Mouse (Mus musculus) liver, embryonic 14.5 days (tissue): ENCODE data around the gene Nt5c2. TPM values are rescaled to one million over a fixed set of nuclear protein-coding genes. Genes with fewer than 3 reads are reported as not detected.

ENCODE experiments used
- ATAC-seq: fragments of 200-750 bp; cut with Nextera tagmentation; 2 replicates; pipeline ENCODE4 v1.8.0; 2017; ENCODE audit warnings: moderate number of reproducible peaks, mild to moderate bottlenecking, moderate library complexity; ENCODE audit not compliant: insufficient read depth
- DNase-seq, 3 experiments: peaks; one replicate each; pipeline ENCODE4 v3.0.0-alpha.2; 2012 to 2013; ENCODE audit warnings: low read depth in 3 of 3, low spot score in 3 of 3
- H3K27ac ChIP-seq: fragments of 300-500 bp; sonication (generic); 2 replicates; pipeline ENCODE4 v1.5.1; 2014; ENCODE audit warnings: moderate library complexity, mild to moderate bottlenecking, control low read depth, inconsistent platforms
- H3K27me3 ChIP-seq: fragments of 300-500 bp; sonication (generic); 2 replicates; pipeline ENCODE4 v1.6.1; 2014; ENCODE audit warnings: mild to moderate bottlenecking, low read length, moderate library complexity; ENCODE audit not compliant: control insufficient read depth, insufficient read depth
- H3K36me3 ChIP-seq: fragments of 300-500 bp; sonication (generic); replicated peaks from 2 replicates; pipeline ENCODE4 v1.6.1; 2014; ENCODE audit warnings: low read depth; ENCODE audit not compliant: control insufficient read depth, insufficient read depth
- H3K4me1 ChIP-seq, 2 experiments: fragments of 200-500 bp in 1 of 2; fragments of 300-500 bp in 1 of 2; sonication (generic) in 1 of 2; replicated peaks; 2 replicates each; pipeline ENCODE4 v1.6.1; 2012 to 2014; ENCODE audit warnings: antibody characterized with exemption in 1 of 2, inconsistent platforms in 1 of 2, low read length in 1 of 2; ENCODE audit not compliant: control insufficient read depth in 2 of 2, insufficient read depth in 2 of 2
- H3K4me2 ChIP-seq: fragments of 300-500 bp; sonication (generic); 2 replicates; pipeline ENCODE4 v1.6.1; 2014; ENCODE audit warnings: low read depth, mild to moderate bottlenecking, control low read depth, moderate library complexity
- H3K4me3 ChIP-seq, 2 experiments: fragments of 200-500 bp in 1 of 2; fragments of 300-500 bp in 1 of 2; sonication (generic) in 1 of 2; 2 replicates each; pipeline ENCODE4 v1.5.1; 2012 to 2014; ENCODE audit warnings: low read depth in 2 of 2, low read length in 2 of 2, mild to moderate bottlenecking in 2 of 2, control low read depth in 1 of 2, inconsistent platforms in 1 of 2, moderate library complexity in 1 of 2; ENCODE audit not compliant: insufficient read depth in 1 of 2
- H3K9ac ChIP-seq: fragments of 300-500 bp; sonication (generic); replicated peaks from 2 replicates; pipeline ENCODE4 v1.6.1; 2014; ENCODE audit warnings: mild to moderate bottlenecking, control low read depth, moderate library complexity
- H3K9me3 ChIP-seq: fragments of 300-500 bp; sonication (generic); 2 replicates; pipeline ENCODE4 v1.6.1; 2016; ENCODE audit warnings: low read length, mixed read lengths; ENCODE audit not compliant: control insufficient read depth
- CTCF ChIP-seq: IDR thresholded peaks from 2 replicates; pipeline ENCODE4 v1.5.1; 2016; ENCODE audit warnings: antibody characterized with exemption, low read depth, control low read depth
- EP300 ChIP-seq: IDR thresholded peaks from 2 replicates; pipeline ENCODE4 v1.6.1; 2016; ENCODE audit warnings: antibody characterized with exemption, low read depth
- WGBS: fragments of 180-500 bp; shearing (Covaris S2); extraction: QIAGEN DNeasy Blood & Tissue Kit; methylation state at CpG from one replicate; pipeline ENCODE4 v1.1.7; 2014; ENCODE audit not compliant: insufficient replicate concordance; 5-methylcytosine and 5-hydroxymethylcytosine counted together
- polyA plus RNA-seq, 2 experiments: library from polyadenylated mRNA; depleted of rRNA in 1 of 2; stranded (reverse) in 1 of 2; unstranded in 1 of 2; fragments of >200 nt; fragmentation: Nextera tagmentation in 1 of 2; extraction: Ambion mirVana in 1 of 2; gene quantifications; 2 replicates each; pipeline versions ENCODE4 v1.2.1 to v1.2.3; 2012 to 2014

Nt5c2 gene
- polyA plus RNA-seq, 2 experiments: 14.9 to 45.0 TPM

DNA sequence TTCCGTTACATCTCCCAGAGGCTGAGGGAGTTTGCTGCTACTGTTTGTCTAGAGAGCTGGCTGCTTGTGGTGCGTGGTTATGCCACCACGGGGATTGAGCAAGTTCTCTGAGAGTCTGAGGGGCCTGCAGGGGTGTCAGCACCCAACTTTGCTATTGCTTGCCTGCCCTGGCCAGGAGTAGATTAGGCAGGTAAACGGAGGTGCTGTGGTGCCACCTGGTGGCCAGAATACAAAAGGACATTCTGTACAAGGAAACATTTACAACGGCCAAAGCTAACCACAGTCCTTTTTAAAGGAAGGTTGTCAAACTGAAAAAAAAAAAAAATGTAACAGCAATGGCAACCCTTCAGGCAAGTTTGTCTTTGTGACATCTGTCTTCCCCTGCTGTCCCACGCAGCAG is 145.4 kb downstream of the Nt5c2 start:
- Histone ChIP-seq H3K9me3 (no peaks in the 10 kb centered on the region), H3K4me3 (no peak overlapping the region), H3K4me1 (peaks cover 12 to 15% of the 10 kb centered on the region in 2 experiments), H3K9ac (no peak overlapping the region), H3K27ac (no peak overlapping the region), H3K27me3 (no peaks in the 10 kb centered on the region), H3K36me3 (no peaks in the 10 kb centered on the region), H3K4me2 (no peak overlapping the region)
- DNase-seq: peak; percentile 66 to 71 (median 66)
- TF ChIP-seq CTCF (peak; percentile 93), EP300 (0 out of 2 replicates have a peak, but pooled peaks have one; percentile 35)
- ATAC-seq: peak; percentile 43; the same call in 1 of the 2 replicates
- 11% methylated on average over 6 of the region's 6 CpGs for WGBS

DNA sequence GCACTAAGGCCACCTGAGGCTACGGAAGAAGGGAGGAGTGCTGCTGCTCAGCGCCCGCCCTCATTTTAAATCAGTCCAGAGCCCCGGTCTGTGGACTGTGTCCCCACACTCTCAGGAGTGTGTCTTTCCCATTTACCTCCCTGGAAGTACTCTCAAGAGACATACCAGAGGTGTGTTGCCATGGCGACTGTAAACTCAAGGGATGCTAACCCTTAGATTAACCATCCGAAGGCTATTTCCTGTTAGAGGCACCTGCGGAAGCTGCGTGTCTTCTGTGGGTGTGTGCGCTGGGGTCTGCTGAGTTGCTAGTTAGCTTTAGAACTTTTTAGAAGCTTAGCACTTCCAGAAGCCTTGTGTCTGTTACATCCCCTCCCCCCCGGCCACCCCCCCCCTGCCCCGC is 145.9 kb downstream of the Nt5c2 start:
- no peak overlapping the region for H3K4me3 ChIP-seq
- DNase-seq (no peak), ATAC-seq (no peak)
- no peak overlapping the region for H3K9ac ChIP-seq
- H3K4me2 ChIP-seq: no peak overlapping the region
- no peak overlapping the region for H3K27ac ChIP-seq
- H3K9me3 ChIP-seq: no peaks in the 10 kb centered on the region
- H3K4me1 ChIP-seq: peaks cover 15 to 18% of the 10 kb centered on the region in 2 experiments
- TF ChIP-seq EP300: no peak
- TF ChIP-seq CTCF: no peak
- 47% methylated on average over 11 of the region's 11 CpGs for WGBS
- H3K27me3 ChIP-seq: no peaks in the 10 kb centered on the region
- H3K36me3 ChIP-seq: no peaks in the 10 kb centered on the region

DNA sequence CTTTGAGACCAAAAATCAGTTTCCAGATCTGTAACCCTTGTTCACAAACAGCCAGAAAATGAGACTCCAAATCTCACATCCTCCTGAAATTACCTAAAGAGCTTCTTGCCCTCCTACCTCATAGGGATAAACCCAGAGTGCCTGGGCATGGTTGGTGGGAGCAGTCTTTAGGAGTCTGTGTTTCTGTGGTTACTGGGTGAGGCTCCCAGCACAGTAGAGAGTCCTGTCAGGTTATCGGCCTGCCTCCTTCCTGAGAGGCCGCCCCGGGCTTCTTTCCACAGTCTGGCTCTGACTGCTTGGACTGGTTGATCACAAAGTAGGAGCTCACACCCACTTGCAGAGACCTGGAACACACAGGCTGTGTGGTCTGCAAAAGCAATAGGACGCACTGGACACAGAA is 149.6 kb downstream of the Nt5c2 start:
- no peaks in the 10 kb centered on the region for H3K9me3 ChIP-seq
- TF ChIP-seq CTCF: no peak
- TF ChIP-seq EP300: no peak
- H3K27me3 ChIP-seq: no peaks in the 10 kb centered on the region
- H3K4me2 ChIP-seq: peak overlapping the region; percentile 20; the same call in 1 of the 2 replicates
- 17% methylated on average over 4 of the region's 4 CpGs for WGBS
- peak overlapping the region; percentile 55; the same call in 1 of the 2 replicates for H3K27ac ChIP-seq
- ATAC-seq (peak; percentile 61), DNase-seq (no peak)
- no peaks in the 10 kb centered on the region for H3K36me3 ChIP-seq
- H3K9ac ChIP-seq: 0 out of 2 replicates have a peak overlapping the region, but pooled peaks have one; percentile 24
- H3K4me1 ChIP-seq: peaks cover 38 to 43% of the 10 kb centered on the region in 2 experiments
- H3K4me3 ChIP-seq: no peak overlapping the region

DNA sequence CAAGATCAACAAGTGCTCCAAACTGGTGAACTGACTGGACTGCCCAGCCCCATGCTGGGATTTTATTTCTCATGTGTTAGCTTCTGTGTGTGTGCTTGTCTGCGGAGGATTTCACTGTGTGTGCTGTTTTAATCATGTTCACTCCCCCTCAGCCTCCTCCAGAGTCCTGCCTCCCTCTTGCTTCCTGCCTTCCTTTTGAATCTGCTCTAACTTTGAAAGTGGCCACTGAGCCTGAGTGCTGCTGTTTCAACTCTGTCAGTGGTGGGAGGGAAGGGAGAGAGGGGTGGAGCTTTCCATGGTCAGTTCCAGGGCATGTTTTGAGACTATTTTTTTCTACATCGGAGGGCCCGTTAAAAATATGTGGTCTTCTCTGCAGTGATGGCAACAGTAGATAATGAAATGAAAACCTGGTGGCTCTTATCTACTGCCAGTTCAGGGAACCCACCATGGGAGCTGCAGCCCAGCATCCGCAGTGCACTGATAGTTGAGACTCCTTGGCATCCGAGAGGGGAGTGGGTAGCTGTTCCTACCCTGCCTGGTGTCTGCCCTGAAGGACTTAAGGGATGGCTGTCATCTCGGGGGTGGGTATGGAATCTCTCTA is 150.1 kb downstream of the Nt5c2 start:
- TF ChIP-seq CTCF (no peak), EP300 (no peak)
- Histone ChIP-seq H3K4me2 (peak overlapping the region; percentile 20; the same call in 1 of the 2 replicates), H3K4me1 (peaks cover 38 to 43% of the 10 kb centered on the region in 2 experiments)

DNA sequence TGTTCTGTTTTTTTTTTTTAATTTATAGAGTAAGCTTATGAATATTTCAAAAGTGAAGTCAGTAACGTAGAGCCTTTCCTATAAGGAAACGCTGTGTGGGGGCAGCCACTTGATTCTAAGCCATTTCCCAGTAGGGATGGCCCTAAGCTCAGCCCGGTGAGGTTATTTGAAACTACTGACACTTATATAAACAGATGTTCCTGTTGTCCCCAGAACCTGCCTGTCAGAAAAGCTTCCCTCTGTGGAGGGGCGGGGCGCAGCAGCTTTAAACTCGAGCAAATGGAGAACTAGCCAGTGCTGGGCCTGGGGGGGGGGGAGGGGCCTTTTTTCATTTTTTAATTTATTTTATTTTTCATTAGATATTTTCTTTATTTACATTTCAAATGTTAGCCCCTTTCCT is 150.9 kb downstream of the Nt5c2 start:
- Histone ChIP-seq H3K4me3 (no peak overlapping the region), H3K36me3 (no peaks in the 10 kb centered on the region), H3K9me3 (no peaks in the 10 kb centered on the region), H3K4me2 (peak overlapping the region; percentile 54), H3K4me1 (peaks cover 38 to 47% of the 10 kb centered on the region in 2 experiments), H3K27ac (no peak overlapping the region; the same call in 1 of the 2 replicates), H3K9ac (no peak overlapping the region), H3K27me3 (no peaks in the 10 kb centered on the region)
- ATAC-seq (no peak), DNase-seq (no peak)
- 17% methylated on average over 6 of the region's 6 CpGs for WGBS
- no peak for TF ChIP-seq EP300
- TF ChIP-seq CTCF: no peak

More for the DNA sequence above, 150.1 kb downstream of the Nt5c2 start:
- Histone ChIP-seq H3K36me3 (no peaks in the 10 kb centered on the region), H3K4me3 (no peak overlapping the region), H3K27ac (peak overlapping the region; percentile 55), H3K27me3 (no peaks in the 10 kb centered on the region), H3K9ac (no peak overlapping the region; the same call in 1 of the 2 replicates), H3K9me3 (no peaks in the 10 kb centered on the region)
- ATAC-seq (no peak), DNase-seq (peak in 2 of 3 experiments; percentile 53 to 68)
- 10% methylated on average over 6 of the region's 6 CpGs for WGBS
